Mouse (Mus musculus): ENCODE data around the gene Apoc2. TPM values are rescaled to one million over a fixed set of nuclear protein-coding genes. Genes with fewer than 3 reads are reported as not detected.

Gene Apoc2
- total RNA-seq (2021) (under 1 TPM in 1 of 2 experiments, not detected in 1; 0.47 TPM), polyA plus RNA-seq (2012; rRNA removed) (not detected in 2 replicates)
- long read RNA-seq: 0 reads

GRCm38 (mm10) chr7:19677872-19678271 lies at the start of gene Apoc2:
TSS of gene Apoc2 (minus strand) at chr7:19677941.
- H3K27me3 ChIP-seq (ENCODE audit: control insufficient read depth, insufficient read depth, low read length): no peaks in the 10 kb centered on the region
- 66% methylated on average over 8 of the region's 8 CpGs for WGBS
- H3K36me3 ChIP-seq (ENCODE audit: control insufficient read depth, insufficient read depth, low read length): no peaks in the 10 kb centered on the region
- intact Hi-C loops (cut with DNase I): no loop called here
- H3K9ac ChIP-seq (ENCODE audit: low read depth, low read length): no peak within 1 kb of the TSS
- H3K79me2 ChIP-seq (replicated peaks; ENCODE audit: control insufficient read depth, insufficient read depth, low read length): no peaks in the 10 kb centered on the region
- H3K4me3 ChIP-seq: no peak within 1 kb of the TSS
- no peaks in the 10 kb centered on the region for H3K4me1 ChIP-seq (ENCODE audit: control insufficient read depth, insufficient read depth, low read length)
- no peak for DNase-seq
- H3K27ac ChIP-seq: no peak within 1 kb of the TSS
- TF ChIP-seq CTCF (IDR thresholded peaks at IDR 0.05) (no peak), POLR2A (IDR thresholded peaks at IDR 0.05; ENCODE audit: insufficient read depth, low read depth, low read length) (no peak), EP300 (IDR thresholded peaks at IDR 0.05; ENCODE audit: insufficient read depth, low read depth, low read length) (no peak)

- Histone ChIP-seq H3K27ac (no peak overlapping the region), H3K4me3 (no peak overlapping the region), H3K9ac (ENCODE audit: low read depth, low read length) (no peak overlapping the region), H3K79me2 (replicated peaks; ENCODE audit: control insufficient read depth, insufficient read depth, low read length) (no peaks in the 10 kb centered on the region), H3K36me3 (ENCODE audit: control insufficient read depth, insufficient read depth, low read length) (no peaks in the 10 kb centered on the region), H3K27me3 (ENCODE audit: control insufficient read depth, insufficient read depth, low read length) (no peaks in the 10 kb centered on the region), H3K4me1 (ENCODE audit: control insufficient read depth, insufficient read depth, low read length) (peaks cover 4% of the 10 kb centered on the region; the same call in 1 of the 2 replicates)
- no peak for DNase-seq
- intact Hi-C loops (cut with DNase I): no loop called here
- 89% methylated on average over 4 of the region's 4 CpGs for WGBS
- TF ChIP-seq POLR2A (IDR thresholded peaks at IDR 0.05; ENCODE audit: insufficient read depth, low read depth, low read length) (no peak), CTCF (IDR thresholded peaks at IDR 0.05) (no peak), EP300 (IDR thresholded peaks at IDR 0.05; ENCODE audit: insufficient read depth, low read depth, low read length) (no peak)
Observed at GRCm38 (mm10) chr7:19726541-19726940, 48.8 kb upstream of the Apoc2 start.

DNA sequence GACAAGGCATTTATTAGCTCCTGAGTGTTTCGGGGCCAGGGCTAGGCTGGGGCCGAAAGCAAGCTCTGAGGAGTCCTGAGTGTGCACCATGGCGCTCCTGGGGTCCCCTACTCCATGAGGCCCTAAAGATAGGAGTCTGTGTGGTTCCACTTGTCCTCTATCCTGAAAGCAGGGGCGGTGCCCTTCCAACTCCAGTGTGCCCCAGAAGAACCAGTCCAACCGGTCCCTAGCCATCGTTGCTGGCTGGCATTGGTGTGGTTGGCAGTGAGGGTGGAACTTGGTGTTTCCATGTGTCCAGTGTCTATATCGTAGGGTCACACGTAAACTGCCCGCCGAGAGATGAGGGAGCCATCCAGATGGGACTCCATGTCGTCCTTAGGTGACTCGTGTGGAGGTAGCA lies 46.4 kb upstream of the Apoc2 start:
- H3K27ac ChIP-seq: no peak overlapping the region
- DNase-seq: no peak
- intact Hi-C loops (cut with DNase I): loop anchor here (2.0 kb wide), 1 partner anchor 19 kb away; no protein-coding TSS in a partner anchor
- WGBS: 95% methylated on average over 12 of the region's 12 CpGs
- H3K36me3 ChIP-seq (ENCODE audit: control insufficient read depth, insufficient read depth, low read length): no peaks in the 10 kb centered on the region
- no peak overlapping the region for H3K4me3 ChIP-seq
- H3K79me2 ChIP-seq (replicated peaks; ENCODE audit: control insufficient read depth, insufficient read depth, low read length): no peaks in the 10 kb centered on the region
- H3K9ac ChIP-seq (ENCODE audit: low read depth, low read length): no peak overlapping the region
- peaks cover 4% of the 10 kb centered on the region; the same call in 1 of the 2 replicates for H3K4me1 ChIP-seq (ENCODE audit: control insufficient read depth, insufficient read depth, low read length)
- H3K27me3 ChIP-seq (ENCODE audit: control insufficient read depth, insufficient read depth, low read length): no peaks in the 10 kb centered on the region
- no peak for TF ChIP-seq CTCF (IDR thresholded peaks at IDR 0.05)
- TF ChIP-seq EP300 (IDR thresholded peaks at IDR 0.05; ENCODE audit: insufficient read depth, low read depth, low read length): no peak
- TF ChIP-seq POLR2A (IDR thresholded peaks at IDR 0.05; ENCODE audit: insufficient read depth, low read depth, low read length): no peak

DNA sequence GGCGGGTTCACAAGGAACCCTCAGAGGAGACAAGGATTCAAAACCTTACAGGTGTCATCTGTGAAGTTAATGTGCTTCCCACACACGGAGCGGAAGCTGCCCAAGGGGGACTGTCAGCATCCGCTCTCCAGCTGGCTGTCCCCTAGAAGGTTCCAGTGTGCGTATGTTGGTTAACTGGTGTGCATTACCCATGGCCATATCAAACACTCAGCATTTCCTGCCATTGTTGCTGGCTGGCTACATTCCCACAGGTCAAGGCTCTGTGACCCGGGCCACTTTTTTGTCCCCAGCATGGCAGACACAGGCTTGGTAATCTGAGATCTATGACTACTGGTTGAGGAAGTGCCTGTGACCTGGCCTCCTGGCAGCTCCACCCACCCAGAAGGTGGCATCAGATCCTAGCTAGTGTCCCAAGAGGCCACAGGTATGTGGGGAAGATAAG lies 45.0 kb upstream of the Apoc2 start:
- H3K79me2 ChIP-seq (replicated peaks; ENCODE audit: control insufficient read depth, insufficient read depth, low read length): no peaks in the 10 kb centered on the region
- no peak overlapping the region for H3K4me3 ChIP-seq
- no peaks in the 10 kb centered on the region for H3K27me3 ChIP-seq (ENCODE audit: control insufficient read depth, insufficient read depth, low read length)
- 60% methylated on average over 6 of the region's 6 CpGs for WGBS
- peaks cover 4% of the 10 kb centered on the region; the same call in 1 of the 2 replicates for H3K4me1 ChIP-seq (ENCODE audit: control insufficient read depth, insufficient read depth, low read length)
- no peak overlapping the region for H3K9ac ChIP-seq (ENCODE audit: low read depth, low read length)
- DNase-seq: peak; percentile 76 to 79
- H3K27ac ChIP-seq: peak overlapping the region; percentile 74
- TF ChIP-seq CTCF (IDR thresholded peaks at IDR 0.05) (no peak), EP300 (IDR thresholded peaks at IDR 0.05; ENCODE audit: insufficient read depth, low read depth, low read length) (peak; percentile 90)
- intact Hi-C loops (cut with DNase I): no loop called here
- no peaks in the 10 kb centered on the region for H3K36me3 ChIP-seq (ENCODE audit: control insufficient read depth, insufficient read depth, low read length)

DNA sequence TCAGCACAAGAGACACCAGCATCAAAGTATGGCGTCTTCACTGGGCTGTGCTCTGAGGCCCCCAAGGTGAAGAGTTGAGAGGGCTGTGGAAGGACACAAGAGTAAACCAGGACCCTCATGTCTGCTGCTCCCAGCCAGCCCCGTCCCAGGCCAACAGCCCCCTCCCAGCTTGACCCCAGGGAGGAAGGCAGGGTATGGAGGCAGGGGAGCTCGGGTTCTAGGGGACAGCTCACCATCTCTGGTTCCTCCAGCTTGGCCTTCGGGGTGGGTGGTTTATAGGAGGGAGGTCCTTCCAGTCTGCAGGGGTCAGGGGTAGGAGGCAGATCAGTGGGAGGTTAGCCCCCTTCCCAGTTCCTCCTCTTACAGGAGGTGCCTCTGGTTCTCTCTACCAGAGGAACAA lies 41.5 kb upstream of the Apoc2 start:
- 94% methylated on average over 4 of the region's 4 CpGs for WGBS
- no peaks in the 10 kb centered on the region for H3K27me3 ChIP-seq (ENCODE audit: control insufficient read depth, insufficient read depth, low read length)
- H3K9ac ChIP-seq (ENCODE audit: low read depth, low read length): no peak overlapping the region
- no peaks in the 10 kb centered on the region for H3K36me3 ChIP-seq (ENCODE audit: control insufficient read depth, insufficient read depth, low read length)
- H3K27ac ChIP-seq: no peak overlapping the region
- TF ChIP-seq CTCF (IDR thresholded peaks at IDR 0.05) (no peak), POLR2A (IDR thresholded peaks at IDR 0.05; ENCODE audit: insufficient read depth, low read depth, low read length) (no peak), EP300 (IDR thresholded peaks at IDR 0.05; ENCODE audit: insufficient read depth, low read depth, low read length) (no peak)
- H3K79me2 ChIP-seq (replicated peaks; ENCODE audit: control insufficient read depth, insufficient read depth, low read length): no peaks in the 10 kb centered on the region
- peaks cover 6% of the 10 kb centered on the region for H3K4me1 ChIP-seq (ENCODE audit: control insufficient read depth, insufficient read depth, low read length)
- H3K4me3 ChIP-seq: no peak overlapping the region
- intact Hi-C loops (cut with DNase I): no loop called here
- no peak for DNase-seq

GRCm38 (mm10) chr7:19718297-19718952 lies 40.7 kb upstream of the Apoc2 start:
- Histone ChIP-seq H3K4me1 (ENCODE audit: control insufficient read depth, insufficient read depth, low read length) (peaks cover 6% of the 10 kb centered on the region), H3K27ac (no peak overlapping the region), H3K79me2 (replicated peaks; ENCODE audit: control insufficient read depth, insufficient read depth, low read length) (no peaks in the 10 kb centered on the region), H3K27me3 (ENCODE audit: control insufficient read depth, insufficient read depth, low read length) (no peaks in the 10 kb centered on the region), H3K36me3 (ENCODE audit: control insufficient read depth, insufficient read depth, low read length) (no peaks in the 10 kb centered on the region), H3K9ac (ENCODE audit: low read depth, low read length) (no peak overlapping the region), H3K4me3 (no peak overlapping the region)
- WGBS: 86% methylated on average over 5 of the region's 5 CpGs
- no peak for TF ChIP-seq POLR2A (IDR thresholded peaks at IDR 0.05; ENCODE audit: insufficient read depth, low read depth, low read length)
- TF ChIP-seq EP300 (IDR thresholded peaks at IDR 0.05; ENCODE audit: insufficient read depth, low read depth, low read length): no peak
- TF ChIP-seq CTCF (IDR thresholded peaks at IDR 0.05): no peak
- no peak for DNase-seq
- intact Hi-C loops (cut with DNase I): no loop called here

All from heart, adult 2 months (tissue).